Mouse (Mus musculus) urinary bladder, postnatal 14 days (tissue): ENCODE data around the gene Trabd2b.

Experiments
- DNase-seq: peaks from one replicate; pipeline ENCODE4 v3.0.0; 2021; ENCODE audit warnings: low spot score

Trabd2b gene

DNA sequence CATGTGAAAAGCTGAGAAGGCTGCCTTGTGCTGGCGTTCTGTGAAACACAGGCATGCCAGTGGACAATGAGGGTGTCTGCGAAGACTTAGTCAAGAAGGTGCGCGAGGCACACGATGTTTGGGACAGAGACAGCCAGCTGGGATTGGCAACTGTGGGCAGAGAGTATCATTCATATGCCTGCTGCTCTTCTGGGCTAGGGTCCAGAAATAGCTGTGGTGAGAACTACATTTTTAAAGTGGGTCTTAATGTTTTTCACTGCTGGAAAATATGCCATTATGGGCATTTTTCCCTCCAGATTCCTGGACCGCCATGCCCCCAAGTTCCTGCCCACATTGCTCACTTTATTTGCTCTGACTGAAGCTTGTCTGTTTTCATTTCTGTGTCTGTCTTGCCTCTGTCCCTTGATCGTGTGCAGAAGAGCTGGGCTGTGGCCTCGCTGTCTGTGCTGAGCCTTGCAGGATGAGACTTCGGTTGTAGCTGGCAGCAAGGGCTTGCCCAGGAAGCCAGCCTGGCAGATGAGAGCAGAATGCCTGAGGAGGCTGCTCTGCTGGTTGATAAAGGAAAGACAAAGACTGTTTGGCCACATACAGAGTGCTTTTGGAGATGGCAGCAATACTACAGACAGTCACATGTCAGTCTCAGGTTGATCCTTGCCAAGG, 42.0 kb downstream of the Trabd2b start:
- no peak for DNase-seq

DNA sequence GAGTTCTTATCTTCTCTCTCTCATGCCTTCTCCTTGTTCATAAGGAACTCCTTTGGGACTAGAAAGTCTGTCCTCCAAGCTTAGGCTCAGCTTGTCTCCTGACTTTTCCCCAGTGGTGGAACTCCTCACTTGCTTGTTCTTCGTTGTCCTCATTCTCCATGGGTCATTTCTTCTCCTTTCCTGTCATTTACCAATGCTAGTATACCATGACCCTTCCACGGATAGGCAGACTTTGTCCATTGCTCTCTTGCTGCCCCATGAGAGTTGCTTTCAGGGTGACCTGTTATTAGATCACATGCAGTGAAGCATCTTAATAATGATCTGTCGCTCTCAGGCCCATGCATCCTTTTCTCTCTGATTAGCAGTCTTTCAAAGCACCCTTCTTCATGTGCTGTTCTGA, 46.6 kb downstream of the Trabd2b start:
- DNase-seq: no peak

DNA sequence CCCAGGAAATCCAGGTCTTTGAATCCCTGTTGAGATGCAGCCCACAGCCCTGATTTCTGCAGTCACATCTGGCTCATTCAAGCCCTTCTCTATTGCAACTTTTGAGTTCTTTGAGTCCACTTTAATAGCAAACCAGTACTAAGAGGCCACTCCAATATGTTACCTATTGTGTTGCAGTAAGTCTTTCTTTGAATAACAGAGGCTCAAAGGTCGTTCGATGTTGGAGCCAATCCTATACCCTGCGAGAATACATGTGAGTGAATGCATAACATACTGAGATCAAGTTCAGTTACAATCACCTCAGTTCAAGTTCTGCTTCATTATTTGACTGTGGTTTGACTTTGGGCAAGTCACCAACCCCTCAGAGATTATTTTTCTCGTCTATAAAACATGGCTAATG, 47.5 kb downstream of the Trabd2b start:
- no peak for DNase-seq

DNA sequence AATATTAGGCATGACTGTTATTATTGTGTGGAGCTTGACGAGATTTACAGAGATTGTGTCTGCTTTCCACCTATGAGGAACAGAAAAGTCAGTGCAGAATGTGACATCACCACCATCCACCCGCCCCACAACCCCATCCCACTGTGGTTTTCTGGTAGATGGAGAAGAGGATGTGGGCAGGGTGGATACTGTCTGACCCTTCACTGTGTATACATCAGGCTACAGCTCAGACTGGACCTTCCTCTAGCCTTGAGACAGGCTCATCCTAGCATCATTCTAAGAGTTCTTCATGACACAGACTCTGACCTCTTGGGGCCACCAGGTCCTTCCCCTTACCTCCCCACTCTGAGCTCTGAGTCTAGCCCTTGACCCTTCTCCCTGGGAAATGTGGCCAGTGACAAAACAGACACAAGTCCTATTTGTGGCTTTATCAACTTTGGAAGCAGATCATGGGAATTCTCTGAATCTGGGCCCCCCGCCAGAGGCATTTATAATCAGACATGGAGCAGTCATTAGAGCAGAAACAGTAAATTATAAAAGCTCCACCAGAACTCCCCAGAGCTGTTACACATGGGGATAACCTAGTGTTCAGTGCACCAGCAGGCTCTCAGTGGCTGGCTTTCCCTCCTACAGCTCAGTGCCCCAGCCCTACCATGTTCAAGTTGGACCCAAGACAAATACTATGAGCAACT, 48.1 kb downstream of the Trabd2b start:
- no peak for DNase-seq

DNA sequence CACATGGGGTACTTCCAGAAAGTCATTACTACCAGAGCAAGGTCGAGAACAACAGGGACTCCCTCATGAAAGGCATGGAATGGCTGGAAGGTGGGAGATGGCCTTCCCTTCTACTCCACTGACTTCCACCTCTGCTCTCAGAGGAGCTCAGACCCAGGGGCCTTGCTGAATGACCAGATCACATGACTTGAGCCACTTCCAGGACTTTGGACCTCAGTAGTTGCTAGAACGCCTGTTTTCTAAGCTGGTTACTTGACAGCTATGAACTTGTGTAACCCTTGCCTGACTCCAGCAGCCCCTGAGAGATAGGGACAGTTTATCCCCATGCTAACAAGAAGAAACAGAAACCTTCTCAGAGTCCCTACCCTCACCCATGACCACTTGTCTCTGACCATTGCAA, 50.6 kb downstream of the Trabd2b start:
- no peak for DNase-seq

DNA sequence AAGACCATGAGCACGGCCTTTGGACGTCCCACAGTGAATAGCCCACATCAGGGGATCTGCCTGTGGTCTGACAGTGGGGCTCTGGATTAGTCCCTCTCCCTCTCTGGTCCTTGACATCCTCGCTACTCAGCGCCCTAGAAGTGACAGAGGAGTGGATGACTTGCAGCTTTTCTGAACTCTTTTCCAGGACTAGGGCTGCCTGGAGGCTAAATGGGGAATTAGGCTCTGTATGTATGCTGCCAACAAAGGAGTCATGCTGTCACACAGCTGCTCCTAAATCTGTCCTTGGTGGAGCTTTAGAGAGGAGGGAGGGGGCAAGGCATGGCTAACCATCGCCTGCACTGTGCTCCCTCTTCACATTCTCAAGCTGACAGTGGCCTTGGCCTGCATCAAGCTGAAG, 53.1 kb downstream of the Trabd2b start:
- peak; percentile 11 for DNase-seq

DNA sequence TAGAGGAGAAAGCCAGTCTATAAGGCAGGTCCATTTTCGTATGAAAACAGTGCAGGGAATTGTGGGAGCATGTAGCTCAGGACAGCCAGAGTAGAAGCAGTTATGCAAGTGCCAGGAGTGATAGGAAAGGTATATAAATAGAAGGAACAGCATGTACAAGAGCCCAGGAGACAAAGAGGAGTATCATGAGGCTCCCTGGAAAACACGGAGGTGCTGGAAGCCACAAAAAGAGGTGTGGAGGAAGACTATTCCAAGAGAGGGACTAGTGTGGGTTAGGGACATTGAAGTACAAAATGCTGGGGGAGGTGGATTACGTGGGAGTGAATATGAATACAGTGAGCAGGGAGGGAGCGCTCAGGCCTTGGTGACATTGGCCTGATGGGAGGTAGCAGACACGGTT, 53.9 kb downstream of the Trabd2b start:
- no peak for DNase-seq

GRCm38 (mm10) chr4:114461093-114461492, 54.6 kb downstream of the Trabd2b start:
- DNase-seq: no peak

- no peak for DNase-seq
Observed at GRCm38 (mm10) chr4:114465641-114466040, 59.1 kb downstream of the Trabd2b start.

- peak; percentile 33 for DNase-seq
Observed at GRCm38 (mm10) chr4:114467371-114468094, 61.0 kb downstream of the Trabd2b start.

DNA sequence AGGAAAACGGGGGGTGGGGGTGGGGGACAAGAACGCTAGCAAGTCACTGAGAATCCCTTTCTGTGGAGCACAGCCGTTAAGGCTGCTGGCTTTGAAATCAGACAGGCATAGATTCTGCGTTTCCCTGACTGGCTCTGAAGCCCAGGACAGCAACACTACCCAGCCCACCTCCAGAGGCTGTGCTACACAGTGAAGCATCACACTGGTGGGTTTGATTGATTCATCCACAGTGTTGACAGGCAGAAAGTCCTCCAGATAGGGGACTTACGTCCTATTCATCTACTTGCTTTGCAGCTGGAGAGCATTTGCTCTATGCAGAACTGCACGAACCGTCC, 61.5 kb downstream of the Trabd2b start:
- no peak for DNase-seq

DNA sequence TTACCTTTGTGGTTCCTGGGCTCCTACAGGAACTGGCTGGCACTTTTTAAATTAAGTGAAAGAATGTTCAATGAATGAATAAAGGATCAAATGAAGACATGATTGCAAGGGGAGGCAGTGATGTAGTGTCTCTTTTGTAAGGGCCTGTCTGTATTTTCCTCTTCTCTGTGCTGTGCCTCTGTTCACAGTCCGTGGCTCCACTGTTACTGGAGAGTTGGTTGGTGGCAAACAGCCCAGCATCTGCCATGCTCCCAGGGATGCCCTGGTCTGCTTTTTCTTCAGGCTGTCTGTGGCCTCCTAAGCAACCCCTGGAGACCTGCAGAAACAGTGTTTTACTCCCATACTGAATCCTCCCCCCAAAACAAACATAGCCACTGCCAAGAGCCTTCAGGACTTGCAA, 63.4 kb downstream of the Trabd2b start:
- DNase-seq: no peak

GRCm38 (mm10) chr4:114472143-114472542, 65.6 kb downstream of the Trabd2b start:
- peak; percentile 65 for DNase-seq

DNA sequence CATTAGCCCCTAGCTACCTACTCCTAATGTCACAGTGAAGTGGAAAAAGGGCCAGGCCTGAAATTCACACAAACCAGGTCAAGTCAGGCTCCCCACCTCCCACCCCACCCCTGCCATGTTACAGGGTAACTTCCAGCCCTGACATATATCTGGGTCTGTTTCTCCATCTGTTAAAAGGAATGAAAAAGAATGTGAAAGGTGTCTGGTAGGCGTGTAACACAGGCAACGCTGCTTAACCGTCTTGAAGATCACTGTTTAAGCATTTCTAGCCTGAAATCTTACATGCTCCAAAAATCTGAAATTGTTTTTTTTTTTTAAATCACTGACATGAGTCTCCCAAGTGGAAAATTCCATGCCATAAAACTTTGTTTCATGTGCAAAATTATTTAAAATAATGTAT, 69.8 kb downstream of the Trabd2b start:
- no peak for DNase-seq

GRCm38 (mm10) chr4:114477082-114477771, 70.7 kb downstream of the Trabd2b start:
- DNase-seq: peak; percentile 8

GRCm38 (mm10) chr4:114481518-114481917, 75.0 kb downstream of the Trabd2b start:
- DNase-seq: no peak

GRCm38 (mm10) chr4:114484173-114484572, 77.6 kb downstream of the Trabd2b start:
- no peak for DNase-seq

- DNase-seq: no peak
Observed at GRCm38 (mm10) chr4:114485996-114486395, 79.5 kb downstream of the Trabd2b start.

DNA sequence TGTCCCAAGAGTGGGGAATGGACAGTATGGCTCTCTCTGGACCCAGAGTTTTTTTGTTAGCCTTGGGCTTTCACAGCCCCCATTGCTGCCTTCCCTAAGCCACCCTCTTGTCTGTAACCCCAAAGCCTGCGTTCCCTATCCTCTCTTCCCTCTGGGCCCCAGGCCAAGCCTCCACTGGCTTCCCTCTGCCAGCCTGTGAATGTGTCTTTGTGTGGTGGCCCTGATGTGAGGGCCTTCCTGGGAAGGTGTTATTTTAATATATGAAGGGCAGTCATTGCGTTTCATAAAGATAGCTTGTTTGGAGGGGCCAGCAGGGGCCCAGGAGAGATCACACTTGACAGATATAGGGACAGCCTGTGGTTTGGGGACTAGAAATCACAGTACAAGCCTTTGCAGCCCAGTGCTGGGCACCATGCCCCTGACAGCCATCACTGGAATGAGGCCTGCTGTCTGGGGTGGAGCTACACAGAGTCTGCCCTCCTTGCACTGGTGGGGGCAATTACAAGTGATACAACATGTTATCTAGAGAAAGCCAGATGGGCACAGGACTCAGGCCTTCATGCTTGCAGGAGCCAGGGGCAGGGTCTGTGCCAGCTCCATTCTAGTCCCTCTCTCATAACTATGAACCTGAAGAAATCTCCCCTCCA, 80.5 kb downstream of the Trabd2b start:
- DNase-seq: no peak

DNA sequence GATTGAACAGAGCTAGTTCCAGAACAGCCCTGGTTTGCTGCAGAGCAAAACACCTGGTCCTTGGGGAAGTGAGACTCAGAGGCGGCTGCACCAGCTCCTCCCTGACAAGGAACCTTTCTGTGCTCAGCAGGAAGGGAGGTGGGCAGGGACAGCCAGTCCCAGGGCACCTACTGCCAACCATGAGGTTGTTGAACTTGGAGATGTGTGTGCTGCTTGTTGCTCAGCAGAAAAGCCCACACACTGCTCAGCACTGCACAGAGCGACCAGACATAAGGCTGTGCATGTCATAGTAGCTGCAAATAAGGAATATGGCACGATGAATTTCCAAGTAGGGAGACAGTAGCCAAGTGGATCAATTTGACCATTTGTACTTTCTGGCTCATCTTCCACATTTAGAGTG, 81.2 kb downstream of the Trabd2b start:
- DNase-seq: no peak

- no peak for DNase-seq
Observed at GRCm38 (mm10) chr4:114492157-114492556, 85.6 kb downstream of the Trabd2b start.

- DNase-seq: no peak
Observed at GRCm38 (mm10) chr4:114494035-114494434, 87.5 kb downstream of the Trabd2b start.
